Mouse (Mus musculus) cerebellum, adult 2 months (tissue): Measurements from ENCODE around the gene Map10.

Experiments used
- CTCF ChIP-seq: fragments of 200-500 bp; IDR thresholded peaks from 2 replicates; pipeline ENCODE4 v1.5.1; 2011; ENCODE audit warnings: low read depth, mild to moderate bottlenecking, control low read depth, low read length, moderate library complexity, borderline replicate concordance; ENCODE audit not compliant: insufficient read depth
- POLR2A ChIP-seq: fragments of 200-500 bp; IDR thresholded peaks from 2 replicates; pipeline ENCODE4 v1.6.1; 2011; ENCODE audit warnings: low read length, control low read depth, borderline replicate concordance; ENCODE audit not compliant: insufficient read depth

DNA sequence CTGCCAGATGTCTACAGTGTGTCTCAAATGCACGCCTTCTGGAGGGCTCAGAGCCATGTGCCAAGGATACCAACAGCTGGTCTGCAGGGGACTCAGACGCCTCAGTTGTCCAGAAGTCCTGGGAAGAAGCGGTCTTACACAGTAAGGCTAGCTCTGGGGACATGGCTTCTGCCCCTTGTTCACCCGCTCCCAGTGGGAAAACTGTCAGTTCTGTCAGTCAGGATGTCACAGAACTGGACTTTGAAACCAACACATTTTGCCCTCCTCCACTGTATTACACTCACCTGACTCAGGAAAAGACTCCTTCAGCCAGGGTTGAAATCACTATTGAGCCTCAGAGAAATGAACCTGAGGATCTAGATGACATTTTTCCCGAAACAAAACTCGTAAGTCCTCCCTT, 802 bp downstream of the Map10 start:
- TF ChIP-seq CTCF, result no peak
- TF ChIP-seq POLR2A, result no peak
